Mouse (Mus musculus) T-helper 1 cell (primary cell): Measurements from ENCODE around the gene Akap6.

Experiments
- in situ Hi-C: fragments of 300-600 bp; cut with MboI, MseI; formaldehyde crosslinking; loops from one replicate; pipeline ENCODE4 v1.15.1; 2025; ENCODE audit warnings: high pct_unique_total_duplicates

Gene Akap6

GRCm38 (mm10) chr12:52847830-52848518, 148.8 kb downstream of the Akap6 start:
- in situ Hi-C loops = loop anchor here (25.0 kb wide), 1 partner anchor 811 kb away; the partner anchor contains the start of gene Gpr33

- in situ Hi-C loops = loop anchor here (25.0 kb wide), 1 partner anchor 811 kb away; the partner anchor contains the start of gene Gpr33
Measured at GRCm38 (mm10) chr12:52848519-52848855, 149.3 kb downstream of the Akap6 start.

- in situ Hi-C loops = loop anchor here (25.0 kb wide), 1 partner anchor 812 kb away; the partner anchor contains the start of gene Gpr33
Measured at GRCm38 (mm10) chr12:52849297-52849696, 150.1 kb downstream of the Akap6 start.

- in situ Hi-C loops = no loop called here
Measured at GRCm38 (mm10) chr12:52850332-52851036, 151.3 kb downstream of the Akap6 start.

- in situ Hi-C loops = no loop called here
Measured at GRCm38 (mm10) chr12:52851221-52851620, 152.0 kb downstream of the Akap6 start.

- in situ Hi-C loops = no loop called here
Measured at GRCm38 (mm10) chr12:52854236-52854679, 155.1 kb downstream of the Akap6 start.

GRCm38 (mm10) chr12:52856104-52856503, 156.9 kb downstream of the Akap6 start:
- in situ Hi-C loops = no loop called here

GRCm38 (mm10) chr12:52857306-52857705, 158.1 kb downstream of the Akap6 start:
- in situ Hi-C loops = no loop called here

GRCm38 (mm10) chr12:52861922-52862321, 162.7 kb downstream of the Akap6 start:
- in situ Hi-C loops = no loop called here

GRCm38 (mm10) chr12:52868000-52868624, 168.9 kb downstream of the Akap6 start:
- in situ Hi-C loops = no loop called here

GRCm38 (mm10) chr12:52871604-52872003, 172.4 kb downstream of the Akap6 start:
- in situ Hi-C loops = no loop called here

GRCm38 (mm10) chr12:52874332-52874923, 175.2 kb downstream of the Akap6 start:
- in situ Hi-C loops = no loop called here

- in situ Hi-C loops = no loop called here
Measured at GRCm38 (mm10) chr12:52876065-52876464, 176.9 kb downstream of the Akap6 start.

- in situ Hi-C loops = no loop called here
Measured at GRCm38 (mm10) chr12:52876978-52877769, 178.0 kb downstream of the Akap6 start.

GRCm38 (mm10) chr12:52879324-52879723, 180.1 kb downstream of the Akap6 start:
- in situ Hi-C loops = no loop called here

GRCm38 (mm10) chr12:52892519-52892918, 193.3 kb downstream of the Akap6 start:
- in situ Hi-C loops = no loop called here

- in situ Hi-C loops = no loop called here
Measured at GRCm38 (mm10) chr12:52893656-52894405, 194.6 kb downstream of the Akap6 start.

- in situ Hi-C loops = no loop called here
Measured at GRCm38 (mm10) chr12:52895672-52896460, 196.7 kb downstream of the Akap6 start.

GRCm38 (mm10) chr12:52896785-52897184, 197.6 kb downstream of the Akap6 start:
- in situ Hi-C loops = no loop called here

GRCm38 (mm10) chr12:52898130-52898529, 198.9 kb downstream of the Akap6 start:
- in situ Hi-C loops = no loop called here
